Mouse (Mus musculus) skeletal muscle tissue, adult 2 months (tissue): Measurements from ENCODE around the gene Tmem206.

Experiments used
- DNase-seq: peaks from one replicate; pipeline ENCODE4 v3.0.0-alpha.2; 2012; ENCODE audit warnings: low read depth, low spot score

Gene Tmem206

DNA sequence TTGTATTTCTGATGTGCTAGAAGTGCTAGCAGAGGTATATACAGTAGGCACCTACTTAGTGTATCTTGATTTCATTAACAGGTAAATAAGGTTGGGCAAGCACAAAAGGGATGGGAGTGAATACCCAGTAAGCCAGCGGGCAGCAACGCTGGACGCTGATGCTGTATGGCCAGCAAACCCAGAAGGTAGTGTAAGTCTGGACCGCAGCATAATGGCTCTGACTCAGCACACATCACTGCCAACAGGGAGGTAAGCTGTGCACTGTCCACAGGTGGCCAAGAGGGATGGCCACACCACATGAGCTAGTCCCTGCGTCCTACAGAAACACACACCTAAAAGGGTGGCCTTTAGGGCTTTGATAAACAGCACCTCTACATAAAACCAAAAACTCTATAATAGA lies 24.6 kb downstream of the Tmem206 start:
- DNase-seq = no peak

DNA sequence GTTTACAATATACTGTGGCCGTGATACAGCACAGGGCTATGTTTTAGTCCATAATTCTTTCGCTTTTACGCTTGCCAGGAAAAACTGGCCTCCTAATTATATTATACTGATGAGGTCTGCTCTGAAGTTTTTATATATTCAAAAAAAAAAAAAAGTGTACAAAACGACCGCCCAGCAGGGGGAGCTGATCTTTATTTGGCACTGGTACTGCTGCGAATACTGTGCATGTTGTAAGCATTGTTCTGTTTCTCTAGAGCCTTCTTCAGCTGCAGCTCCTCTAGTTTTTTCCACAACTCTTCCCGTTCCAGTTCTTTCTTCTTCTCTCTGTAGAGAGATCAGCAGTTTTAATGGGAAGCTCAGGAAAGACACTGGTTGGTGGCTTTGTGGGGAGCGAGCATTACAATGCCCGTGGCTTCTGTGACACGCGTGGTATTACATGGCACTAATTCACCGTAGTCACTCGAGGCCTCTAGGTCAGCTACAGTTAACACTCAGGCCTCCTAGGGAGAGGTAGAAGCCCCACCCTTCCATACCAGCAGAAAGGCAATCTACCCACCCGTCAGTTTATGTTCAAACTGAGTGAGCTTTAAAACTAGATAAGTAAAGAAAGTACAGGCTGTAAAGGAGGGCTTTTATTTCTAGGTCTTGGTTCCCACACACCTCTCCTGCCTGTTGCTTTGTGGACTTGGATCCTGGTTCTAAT lies 27.2 kb downstream of the Tmem206 start:
- DNase-seq = no peak

DNA sequence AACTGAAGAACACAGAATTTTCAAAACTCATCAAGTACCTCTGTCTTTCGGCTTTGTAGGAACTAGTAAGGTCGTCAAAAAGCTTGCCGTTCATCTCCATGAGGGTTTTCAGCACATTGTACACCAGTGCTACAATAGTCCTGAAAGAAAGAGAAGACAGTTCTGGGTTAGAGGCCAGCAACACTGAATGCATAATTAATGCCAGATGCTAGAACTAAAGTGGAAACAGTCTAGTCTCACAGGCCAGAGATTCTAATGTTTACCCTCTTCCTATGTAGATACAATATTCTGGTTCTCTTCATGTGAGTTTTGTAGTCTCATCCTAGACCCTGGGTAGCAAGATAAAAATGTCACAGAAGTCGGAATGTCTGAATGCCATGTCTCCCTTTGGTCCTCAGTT lies 28.1 kb downstream of the Tmem206 start:
- DNase-seq = no peak

DNA sequence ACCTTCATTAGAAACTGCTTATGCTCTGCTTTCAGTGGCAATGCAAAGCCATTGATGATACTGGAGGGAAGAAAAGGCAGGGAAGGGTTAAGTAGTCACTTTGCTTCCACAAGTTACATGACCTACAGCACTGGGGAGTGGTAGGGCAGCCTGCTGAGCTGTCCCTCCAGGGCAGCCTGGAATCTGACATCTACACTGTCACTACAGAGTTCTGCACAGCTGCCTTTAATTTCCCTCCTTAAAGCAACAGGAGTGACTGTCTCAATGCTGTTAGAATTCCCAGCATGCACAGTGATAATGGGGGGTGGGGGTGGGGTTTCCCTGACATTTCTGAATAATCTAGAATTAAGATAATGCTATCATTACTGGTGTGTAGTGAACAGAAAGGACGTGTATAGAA lies 31.2 kb downstream of the Tmem206 start:
- no peak for DNase-seq

DNA sequence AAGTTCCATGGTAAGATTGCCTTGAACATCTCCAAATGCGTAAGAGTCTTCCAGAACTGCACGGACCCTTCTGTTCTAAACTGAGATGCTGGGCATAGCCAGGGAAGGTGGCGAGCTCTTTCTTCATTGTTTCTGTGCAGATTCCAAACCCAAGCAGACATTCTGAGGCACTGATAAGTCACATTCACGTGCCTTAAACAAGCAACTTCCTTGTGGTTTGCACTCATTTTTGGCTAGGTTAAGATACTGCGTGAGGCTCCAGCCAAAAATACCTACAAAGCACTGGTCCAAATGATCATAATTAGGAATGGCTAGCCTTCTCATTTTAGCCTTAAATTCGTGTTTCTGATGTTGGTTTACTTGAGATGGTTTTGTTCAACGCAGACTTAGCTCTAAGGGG lies 33.8 kb downstream of the Tmem206 start:
- no peak for DNase-seq

DNA sequence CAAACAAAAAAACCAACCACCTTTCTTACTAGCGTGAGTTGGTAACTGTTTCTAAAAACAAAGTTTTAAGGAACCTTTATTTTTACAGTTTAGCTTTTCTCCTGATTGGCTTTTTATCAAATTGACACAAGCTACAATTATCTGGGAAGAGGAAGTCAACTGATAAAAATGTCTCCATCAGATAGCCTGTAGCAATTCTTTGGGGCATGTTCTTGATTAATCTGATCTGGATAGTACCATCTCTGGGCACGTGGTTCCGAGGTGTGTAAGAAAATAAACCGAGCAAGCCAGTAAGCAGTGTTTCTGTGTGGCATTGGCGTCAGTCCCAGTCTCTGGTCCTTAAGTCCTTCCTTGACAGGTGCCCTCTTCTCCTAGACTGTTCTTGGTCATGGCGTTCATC lies 36.7 kb downstream of the Tmem206 start:
- no peak for DNase-seq

DNA sequence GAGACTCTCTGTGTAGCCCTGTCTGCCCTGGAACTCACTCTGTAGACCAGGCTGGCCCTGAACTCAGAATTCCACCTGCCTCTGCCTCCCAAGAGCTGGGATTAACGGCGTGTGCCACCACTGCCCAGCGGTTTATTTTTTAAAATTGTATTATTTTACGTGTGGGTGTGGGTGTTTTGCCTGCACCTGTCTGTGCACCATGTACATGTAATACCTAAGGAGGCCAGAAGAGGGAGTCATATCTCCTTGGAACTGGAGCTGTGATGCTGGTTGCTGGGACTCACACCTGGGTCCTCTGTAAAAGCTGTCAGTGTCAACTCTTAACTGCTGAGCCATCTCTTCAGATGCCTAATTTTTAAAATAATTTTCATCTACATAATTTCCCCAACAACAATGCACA lies 38.8 kb downstream of the Tmem206 start:
- DNase-seq = no peak

DNA sequence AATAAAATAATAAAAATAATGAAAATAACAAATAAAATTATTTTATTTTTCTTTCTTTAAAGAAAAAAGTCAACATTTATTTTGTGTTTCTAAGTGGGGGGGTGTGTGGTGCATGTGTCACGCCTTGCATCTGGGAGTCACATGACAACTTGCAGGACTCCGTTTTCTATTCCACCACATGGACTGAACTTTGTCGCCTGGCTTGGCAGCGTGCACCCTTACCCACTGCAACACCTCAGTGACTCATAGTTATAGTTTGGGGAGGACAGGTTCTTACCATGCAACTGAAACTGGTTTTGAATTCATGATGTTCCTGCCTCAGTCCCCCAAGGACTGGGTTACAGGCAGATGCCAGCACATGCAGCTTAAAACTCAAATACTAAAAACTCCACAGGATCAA lies 42.5 kb downstream of the Tmem206 start:
- no peak for DNase-seq

DNA sequence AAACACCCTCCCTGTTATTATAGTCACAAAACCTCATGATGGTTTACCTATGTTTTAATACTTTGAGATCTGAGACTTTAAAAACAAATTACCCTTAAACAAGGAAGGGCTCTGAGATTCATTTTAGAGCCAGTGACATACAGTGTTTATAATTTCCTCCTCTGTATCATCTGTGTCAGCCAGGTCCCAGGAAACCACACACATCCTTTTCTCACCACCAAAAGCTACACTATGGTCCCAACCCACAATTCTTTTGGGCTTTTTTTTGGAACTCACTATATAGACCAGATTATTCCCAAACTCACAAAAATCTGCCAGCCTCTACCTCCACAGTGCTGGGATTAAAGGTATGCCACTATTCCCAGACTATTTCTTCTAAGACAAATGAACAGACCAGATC lies 43.4 kb downstream of the Tmem206 start:
- no peak for DNase-seq

DNA sequence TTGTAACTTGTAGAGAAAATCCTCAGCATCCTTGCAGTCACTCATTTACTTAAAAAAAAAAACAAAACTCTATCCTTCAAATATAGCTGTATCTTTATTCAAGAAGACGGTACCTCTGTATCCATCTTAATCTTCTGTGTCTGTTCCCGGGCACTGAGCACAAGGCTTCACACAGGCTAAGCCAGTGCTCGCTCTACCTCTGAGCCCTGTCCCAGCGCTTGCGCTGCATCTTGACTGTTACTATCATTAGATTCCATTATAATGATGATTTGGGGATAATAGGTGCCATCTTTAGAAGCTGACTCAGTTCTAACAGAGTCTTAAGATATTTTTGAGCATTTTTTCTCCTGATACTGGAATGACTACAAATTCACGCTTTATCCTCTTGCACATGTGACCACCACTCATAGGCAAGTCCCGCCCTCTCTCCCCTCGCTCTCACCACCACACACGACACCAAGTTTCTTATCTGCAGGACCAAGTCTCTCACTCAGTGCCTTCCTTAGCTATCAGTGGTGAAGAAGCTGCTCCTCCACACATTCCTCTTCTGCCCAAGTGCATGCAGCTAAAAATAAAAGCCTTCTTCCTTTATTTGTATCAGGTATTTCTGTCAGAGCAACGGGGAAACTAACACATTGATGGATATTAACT lies 49.4 kb downstream of the Tmem206 start:
- DNase-seq = no peak

DNA sequence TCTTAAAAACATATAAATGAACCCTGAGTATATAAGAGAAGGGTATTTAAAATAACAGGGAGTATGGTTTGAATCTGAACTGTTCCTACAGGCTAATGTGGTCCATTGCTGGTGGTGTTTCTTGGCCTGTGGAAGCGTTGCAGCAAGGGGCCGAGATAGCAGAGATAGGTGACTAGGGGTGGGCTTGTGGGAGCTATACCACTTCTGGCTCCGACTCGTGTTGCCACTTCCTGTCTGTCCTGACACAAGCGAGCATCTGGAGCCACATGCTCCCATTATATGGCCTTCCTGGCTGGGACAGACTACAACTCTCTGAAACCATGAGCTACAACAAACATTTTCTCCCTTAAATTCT lies 49.9 kb downstream of the Tmem206 start:
- no peak for DNase-seq

DNA sequence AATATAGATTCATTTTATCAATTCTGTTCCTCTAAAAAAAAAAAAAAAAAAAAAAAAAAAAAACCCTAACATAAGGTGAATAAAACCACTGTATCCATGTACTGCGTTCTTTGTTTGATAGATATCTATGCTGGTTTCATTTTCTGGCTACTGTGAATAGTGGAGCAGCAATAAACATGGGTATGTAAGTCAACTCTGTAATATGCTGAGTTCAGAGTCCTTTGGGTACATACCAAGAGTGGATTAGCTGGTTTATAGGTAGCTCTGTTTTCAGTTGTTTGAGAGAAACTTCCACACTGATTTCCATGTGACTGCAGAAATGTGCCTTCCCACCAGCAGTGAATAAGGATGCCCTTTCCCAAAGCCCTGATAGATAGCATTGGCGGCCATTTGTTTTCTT lies 52.4 kb downstream of the Tmem206 start:
- no peak for DNase-seq

DNA sequence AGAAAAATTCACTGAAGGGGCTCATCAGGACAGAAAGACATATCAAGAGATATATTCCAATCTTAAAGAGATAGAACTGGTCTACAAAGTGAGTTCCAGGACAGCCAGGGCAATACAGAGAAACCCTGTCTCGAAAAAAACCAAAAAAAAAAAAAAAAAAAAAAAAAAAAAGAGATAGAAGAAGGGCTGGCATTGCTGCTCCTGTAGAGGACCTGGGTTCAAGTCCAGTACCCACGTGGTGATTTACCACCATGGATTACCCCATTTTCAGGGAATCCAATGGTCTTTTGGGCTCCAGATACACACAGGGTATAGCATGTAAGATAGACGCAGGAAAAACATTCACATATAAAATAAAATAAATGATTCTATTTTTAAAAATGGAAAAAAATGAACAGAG lies 55.1 kb downstream of the Tmem206 start:
- no peak for DNase-seq

DNA sequence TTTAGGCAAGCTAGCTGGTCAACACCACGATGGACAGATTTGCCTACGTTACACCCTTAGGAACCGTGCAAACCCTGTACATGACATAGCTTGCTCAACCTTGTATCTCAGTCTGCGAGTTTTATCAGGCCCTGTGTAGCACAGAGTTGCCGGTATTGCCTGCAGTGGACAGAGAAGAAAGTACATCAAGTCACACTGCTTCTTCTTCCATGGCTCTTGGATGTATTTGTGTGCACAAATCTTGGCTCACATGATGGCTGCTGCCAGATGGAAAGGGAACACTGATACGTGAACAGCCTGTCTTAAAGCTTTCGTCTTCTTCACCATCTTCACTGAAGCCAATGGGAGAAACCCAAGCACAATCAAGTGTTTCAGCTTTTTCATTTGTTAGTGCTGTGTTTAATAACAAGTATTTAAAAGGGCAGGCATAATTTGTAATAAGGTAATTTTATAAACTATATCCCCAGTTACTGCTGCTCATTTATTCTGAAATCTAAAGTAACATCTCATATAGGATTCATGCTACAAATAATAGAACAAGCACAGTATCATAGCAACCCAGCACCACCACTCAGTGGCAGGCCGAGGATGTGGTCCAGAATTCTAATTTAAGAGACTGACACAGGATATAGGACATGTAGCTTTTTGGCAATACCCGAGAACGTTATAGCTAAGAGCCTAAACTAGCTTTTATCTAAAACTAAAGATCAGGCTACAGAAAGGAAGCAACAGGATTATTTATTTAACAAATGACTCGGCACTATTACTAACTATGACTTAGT lies 56.4 kb downstream of the Tmem206 start:
- DNase-seq = no peak

DNA sequence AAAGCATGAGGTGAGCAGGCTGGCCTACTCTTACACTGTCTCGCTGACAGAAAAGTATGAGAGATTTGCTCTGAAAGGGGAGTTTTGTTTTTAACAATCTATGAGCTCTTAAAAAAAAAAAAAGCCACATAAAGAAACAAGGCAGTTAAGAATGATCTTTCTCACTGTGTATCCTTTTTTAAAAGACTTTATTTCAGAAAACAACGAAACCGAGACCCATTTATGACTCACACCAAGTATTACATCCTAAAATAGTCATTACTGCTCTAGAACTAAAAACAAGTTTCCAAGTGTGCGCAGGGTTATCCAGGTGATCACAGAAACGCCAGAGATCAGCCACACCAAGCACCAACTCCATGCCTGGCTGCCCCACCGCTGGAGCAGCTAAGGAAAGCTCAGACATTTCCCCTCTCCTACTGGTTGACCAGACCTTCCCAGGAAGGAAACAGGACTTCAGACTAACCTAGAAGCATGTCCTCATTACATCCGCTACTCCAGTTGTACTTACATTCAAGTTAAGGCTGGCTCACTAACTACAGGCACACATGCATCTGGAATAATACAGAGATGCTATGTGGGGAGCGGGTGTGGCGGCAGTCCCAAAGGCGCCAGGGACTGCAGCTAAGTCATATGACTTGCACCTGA lies 59.2 kb downstream of the Tmem206 start:
- DNase-seq = no peak

DNA sequence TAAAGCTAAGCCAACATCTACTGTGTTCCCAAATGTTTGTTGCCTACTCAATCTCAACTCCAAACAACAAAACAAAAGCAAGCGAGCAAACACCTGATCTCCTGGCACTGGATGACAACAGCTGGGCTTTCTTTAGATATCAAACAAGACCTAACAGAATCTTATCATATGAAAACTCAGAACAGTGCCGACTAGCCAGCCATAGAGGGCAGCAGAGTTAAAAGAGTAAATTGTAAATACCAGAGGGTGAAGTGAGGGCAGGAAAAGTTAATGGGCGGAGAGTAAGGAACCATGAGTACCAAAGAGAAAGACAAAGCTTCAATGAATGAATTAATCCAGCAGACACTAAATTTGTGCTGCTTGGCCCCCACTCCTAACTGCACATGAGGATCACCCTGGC lies 65.6 kb downstream of the Tmem206 start:
- peak; percentile 48 for DNase-seq

DNA sequence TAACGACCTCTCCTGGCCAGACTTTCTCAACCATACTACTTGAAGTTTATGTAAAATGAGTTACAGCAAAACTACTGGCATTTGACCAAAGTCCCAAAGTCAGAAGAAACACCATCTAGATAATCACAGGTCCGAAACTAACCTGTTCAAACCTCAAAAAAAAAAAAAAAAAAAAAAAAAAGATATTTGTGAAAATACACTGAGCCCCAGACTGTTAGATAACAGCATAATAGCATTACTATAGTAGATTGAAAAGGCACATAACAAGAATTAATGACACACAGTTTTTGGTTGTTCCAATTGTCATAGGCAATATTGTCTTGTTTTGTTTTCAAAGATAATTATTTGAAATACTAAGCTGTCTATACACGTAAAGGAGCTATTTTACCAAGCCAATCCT lies 67.8 kb downstream of the Tmem206 start:
- DNase-seq = no peak

DNA sequence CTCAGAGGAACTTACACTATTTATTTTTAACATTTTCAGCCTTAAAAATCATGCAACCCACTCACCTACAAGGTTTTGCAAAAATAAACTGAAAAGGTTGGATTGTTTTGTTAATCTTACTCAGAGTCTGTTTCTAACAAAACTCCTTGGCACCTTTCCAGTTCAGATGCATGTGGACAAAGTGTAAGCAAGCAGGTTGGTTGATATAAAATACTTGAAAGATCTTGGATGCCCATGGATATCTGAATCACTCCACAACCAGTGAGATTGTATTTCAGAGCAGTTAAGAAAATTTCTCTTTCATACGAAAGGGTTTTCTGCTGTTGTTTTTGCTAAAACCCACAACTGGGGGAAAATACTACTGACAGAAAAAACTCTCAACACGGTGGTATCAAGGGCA lies 68.4 kb downstream of the Tmem206 start:
- no peak for DNase-seq

DNA sequence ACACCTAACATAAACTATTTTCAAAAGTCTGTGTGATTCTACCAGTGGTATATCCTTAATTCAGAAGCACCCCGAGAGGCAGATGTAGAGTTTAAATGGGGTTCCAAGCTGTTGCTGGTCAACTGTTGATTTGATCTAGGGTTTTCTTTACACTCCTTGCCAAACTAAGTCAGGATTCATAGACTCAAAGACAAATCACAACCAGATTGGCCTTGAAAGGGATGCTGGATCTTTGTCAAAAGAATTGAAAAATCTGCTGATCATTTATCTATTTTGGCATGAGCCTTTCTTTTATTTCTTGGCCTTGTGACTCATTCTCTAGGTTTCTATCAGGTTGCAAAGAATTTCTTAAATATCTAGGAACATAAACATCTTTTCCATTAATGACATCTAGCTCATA lies 69.5 kb downstream of the Tmem206 start:
- no peak for DNase-seq

DNA sequence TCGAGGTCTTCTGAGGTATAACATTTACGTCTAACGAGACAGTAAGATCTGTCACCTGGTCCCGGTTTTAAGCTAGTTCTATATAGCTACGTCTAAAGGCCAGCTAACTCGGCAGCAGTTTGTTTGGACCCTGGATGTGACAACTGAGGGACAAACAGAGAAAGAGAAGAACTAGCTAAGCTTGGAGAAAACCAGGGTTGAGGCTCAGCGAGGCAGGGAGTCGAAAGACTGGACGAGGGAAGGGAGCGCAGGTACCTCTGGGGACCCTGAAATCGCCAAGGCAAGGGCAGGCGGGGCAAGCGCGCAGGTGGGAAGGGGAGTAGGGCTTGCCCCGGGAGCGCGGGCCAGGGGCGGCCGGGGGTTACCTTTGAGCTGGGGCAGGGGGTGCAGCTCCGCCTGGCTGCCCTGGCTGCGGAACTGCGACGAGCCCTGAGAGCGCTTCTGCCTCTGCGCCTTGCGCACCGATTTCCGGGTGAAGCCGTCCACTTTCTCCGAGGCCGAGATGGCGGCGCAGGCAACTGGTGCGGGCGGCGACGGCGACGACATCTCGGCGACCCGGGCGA lies 70.2 kb downstream of the Tmem206 start:
- peak; percentile 16 for DNase-seq

DNA sequence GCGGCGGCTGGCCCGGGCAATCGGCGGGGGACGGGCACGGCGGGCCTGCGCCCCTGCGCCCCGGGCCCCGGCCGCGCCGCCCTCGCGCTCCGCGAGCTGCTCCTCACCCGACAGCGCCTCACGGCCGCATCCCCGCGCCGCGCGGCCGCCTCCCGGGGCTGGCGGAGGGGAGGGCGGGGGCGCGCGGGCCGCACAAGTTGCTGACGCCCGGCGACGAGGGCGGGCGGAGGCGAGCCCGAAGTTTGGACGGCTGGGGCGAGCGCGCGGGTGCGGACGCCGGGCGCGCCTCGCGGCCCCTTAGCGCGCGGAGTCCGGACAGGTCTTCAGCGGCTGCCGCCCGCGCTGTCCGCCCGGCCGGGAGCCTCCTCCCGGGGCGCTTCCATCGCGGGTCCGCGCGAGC lies 70.7 kb downstream of the Tmem206 start:
- DNase-seq = peak; percentile 45
